Mouse (Mus musculus) right cerebral cortex, postnatal 10 days (tissue): ENCODE measurements around the gene Casz1.

Source experiments
- DNase-seq, 2 experiments: peaks; one replicate each; pipeline ENCODE4 v3.0.0; 2021; ENCODE audit warnings: low spot score in 2 of 2

Casz1 gene

DNA sequence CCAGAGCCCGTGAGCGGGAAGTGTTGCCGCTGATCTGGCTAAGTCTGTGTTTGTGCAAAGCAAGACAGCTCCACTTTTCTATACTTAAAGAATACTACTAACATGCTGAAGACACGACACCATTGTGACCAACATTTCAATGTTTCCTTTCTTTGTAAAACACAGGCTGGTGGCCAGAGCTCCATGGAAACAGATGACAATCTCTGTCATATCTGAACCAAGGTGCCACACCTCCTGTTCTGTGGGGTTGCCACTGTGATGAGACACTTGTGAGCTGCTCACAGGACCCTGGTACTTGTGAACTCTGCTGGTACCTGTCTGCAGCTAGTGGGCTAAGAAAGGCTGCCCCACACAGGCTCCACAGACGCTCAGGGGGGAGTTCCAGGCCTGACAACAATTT is 164.6 kb downstream of the Casz1 start:
- no peak for DNase-seq

DNA sequence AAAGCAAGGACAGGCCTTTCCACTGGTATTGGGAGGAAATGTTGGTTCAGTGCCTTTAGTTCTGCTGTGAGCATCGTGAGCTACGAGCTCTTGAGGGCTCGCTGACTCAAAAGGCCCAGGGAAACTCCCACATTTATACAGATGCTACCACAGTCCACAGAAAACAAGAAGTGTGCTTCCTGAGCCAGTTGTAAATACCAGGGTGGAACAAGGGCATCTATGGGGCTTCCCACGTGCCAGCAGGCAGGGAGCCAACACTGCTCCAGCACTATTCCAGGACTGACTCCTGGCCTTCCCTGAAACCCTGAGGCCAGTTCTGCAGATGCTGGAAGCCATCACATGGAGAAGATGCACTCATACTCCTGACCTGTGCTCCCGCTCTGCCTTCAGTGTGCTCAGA is 165.4 kb downstream of the Casz1 start:
- no peak for DNase-seq

DNA sequence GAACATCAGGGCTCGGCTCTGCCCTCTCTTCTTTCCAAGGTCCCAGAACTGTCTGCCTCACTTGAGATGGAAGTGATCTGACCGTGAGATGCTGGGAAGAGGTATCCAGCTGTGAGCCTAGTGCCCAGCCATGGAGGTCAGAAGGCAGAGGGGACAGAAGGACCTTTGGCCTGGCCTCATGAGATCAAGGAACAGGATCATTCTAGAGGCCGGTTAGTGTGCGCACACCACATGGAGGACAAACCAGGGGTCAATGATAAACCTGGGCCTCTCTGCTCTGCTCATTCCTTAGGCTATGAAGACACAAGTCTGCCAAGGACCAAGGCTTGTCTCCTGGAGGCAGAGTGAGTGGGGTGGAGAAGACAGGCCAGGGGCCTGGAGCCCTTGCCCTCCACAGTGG is 166.5 kb downstream of the Casz1 start:
- no peak for DNase-seq

DNA sequence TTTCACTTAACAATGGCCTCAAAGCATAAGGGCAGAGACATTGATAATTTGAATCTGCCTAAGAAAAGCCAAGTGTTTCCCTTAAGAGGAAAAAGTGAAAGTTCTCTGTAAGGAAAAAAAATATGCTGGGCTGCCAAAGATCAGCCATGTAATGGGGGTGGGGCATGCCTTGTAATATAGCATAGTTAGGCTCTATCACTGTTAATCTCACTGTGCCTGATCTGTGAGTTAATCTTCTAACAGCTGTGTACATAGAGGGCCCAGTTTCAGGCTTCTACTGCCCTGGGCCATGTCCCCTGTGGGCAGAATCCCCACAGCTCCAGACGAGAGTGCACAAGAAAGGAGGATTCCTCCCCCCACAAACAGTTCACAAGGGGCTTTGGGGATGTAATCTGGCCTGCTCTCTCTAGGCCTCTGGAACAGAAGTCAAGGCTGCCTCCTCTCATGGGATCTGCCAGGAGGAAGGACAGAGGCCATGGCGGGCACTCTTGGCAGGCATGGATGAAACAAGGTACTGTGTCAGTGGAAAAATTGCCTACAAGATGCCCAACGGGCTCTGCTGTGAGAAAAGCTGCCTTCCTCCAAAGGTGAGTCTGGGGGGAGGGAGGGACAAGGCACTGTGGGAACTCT is 167.5 kb downstream of the Casz1 start:
- DNase-seq: no peak

DNA sequence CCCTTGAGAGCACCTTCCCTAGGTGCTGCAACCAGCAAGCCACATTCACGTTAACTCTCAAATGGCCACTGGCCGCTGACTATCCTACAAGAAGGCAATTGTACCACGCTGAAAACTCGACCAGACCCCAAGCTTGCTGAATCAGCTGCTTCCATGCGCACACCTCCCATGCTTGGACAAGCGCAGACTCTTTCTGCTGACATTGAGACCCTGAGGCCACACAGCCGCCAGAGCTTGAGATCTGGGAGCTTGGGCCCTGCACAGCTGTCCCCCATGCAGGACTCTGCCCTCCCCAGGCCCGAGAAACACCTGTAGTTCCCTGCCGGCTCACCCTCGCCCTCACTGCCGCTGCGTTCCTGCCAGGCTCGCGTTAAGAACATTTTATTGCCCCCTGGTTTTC is 168.5 kb downstream of the Casz1 start:
- DNase-seq: no peak

DNA sequence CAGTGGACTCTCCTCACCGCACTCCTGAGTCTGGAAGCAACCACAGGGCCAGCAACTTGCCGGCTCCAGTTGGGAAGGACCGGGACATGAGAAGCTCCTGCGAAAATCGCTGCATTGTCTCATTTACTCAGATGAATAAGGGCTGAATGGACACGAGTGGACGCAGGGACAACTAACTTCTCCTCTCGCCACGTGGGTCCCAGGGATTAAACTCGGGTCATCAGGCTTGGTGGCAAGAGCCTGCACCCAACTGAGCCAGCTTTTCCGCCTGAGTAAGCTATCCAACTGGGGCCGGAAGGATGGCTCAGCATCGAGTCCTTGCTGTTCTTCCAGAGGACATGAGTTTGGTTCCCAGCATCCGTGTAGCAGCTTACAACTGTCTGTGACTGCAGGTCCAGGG is 169.2 kb downstream of the Casz1 start:
- no peak for DNase-seq

DNA sequence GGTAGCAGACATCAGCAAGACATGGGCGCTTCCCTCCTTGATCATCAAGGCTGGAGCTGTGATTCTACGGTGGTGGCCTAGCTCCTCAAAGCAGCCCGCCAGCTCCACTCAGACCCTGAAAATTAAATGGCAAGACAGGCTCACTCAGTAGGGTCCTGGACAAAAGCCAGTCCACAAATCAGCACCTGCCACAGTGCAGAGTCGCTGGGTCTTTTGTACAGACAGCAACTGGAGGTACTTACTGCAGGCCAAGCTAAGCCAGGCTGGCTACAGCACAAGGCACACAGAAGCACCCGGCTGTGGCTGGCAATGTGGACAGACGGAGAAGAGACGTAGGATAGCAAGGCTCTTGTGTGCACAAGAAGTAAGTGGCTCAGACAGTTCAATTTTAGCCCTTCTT is 170.6 kb downstream of the Casz1 start:
- DNase-seq: no peak

DNA sequence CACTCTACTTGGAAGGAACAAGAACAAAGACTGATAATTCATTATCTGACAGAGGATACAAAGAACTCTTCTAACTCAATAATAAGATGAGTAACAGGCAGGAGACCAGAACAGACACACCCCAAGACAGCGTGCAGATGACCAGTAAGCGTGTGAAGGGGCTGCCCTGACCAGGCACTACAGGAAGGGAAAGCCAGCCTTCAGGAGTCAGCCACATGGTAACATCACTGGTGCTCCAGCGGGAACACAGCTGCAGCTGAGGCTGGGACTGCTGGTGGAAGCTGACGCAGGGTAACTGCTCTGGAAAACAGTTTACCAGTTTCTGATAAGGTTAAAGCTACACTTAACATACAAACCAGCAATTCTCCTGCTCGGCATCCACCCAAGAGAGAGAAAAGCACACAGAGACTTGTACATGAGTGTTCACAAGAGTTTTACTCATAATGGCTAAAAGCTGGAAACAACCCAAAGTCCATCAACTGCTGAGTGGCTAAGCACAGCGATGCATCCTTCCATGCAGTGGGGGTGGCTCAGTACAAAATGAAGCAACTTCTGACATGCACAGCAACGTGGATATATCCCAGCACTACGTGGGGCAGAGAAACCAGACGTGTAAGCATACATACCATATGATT is 174.1 kb downstream of the Casz1 start:
- no peak for DNase-seq

DNA sequence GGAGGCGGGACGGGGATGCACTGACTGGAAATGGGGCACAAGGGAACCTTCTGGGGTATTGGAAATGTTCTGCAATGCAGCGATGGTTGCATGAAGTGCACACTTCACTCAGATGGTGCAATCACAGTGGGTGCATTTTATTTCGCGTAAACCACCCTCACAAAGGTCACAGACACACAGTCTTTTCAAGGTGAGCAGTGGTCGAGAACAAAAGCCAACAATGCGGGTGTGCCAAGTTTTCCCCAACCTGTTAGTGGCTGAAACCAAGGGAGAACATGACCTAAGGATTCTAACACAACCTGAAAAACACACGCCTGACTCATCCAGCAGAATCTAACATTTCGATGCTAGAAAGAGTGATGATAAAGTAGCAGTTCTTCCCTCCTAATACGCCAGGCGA is 174.7 kb downstream of the Casz1 start:
- no peak for DNase-seq

DNA sequence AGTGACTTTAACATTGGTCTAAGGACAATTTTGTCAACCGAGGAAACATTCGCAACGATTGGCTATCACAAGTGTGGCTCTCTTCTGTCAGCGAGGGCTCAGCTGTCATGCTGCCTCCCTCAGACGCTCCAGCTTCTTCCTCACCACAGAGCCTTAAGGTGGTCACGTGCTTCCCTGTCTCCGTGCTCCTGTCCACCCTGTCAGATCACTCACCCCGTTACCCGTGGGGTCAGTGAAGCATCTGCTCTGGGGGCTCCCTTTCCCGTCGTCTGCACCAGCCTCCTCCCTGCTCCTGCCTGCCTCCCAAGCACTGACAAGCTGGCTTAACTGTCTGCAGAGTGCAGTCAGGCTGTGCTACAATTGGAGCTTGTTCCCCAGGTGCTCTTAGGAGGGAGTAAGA is 175.6 kb downstream of the Casz1 start:
- DNase-seq: no peak

DNA sequence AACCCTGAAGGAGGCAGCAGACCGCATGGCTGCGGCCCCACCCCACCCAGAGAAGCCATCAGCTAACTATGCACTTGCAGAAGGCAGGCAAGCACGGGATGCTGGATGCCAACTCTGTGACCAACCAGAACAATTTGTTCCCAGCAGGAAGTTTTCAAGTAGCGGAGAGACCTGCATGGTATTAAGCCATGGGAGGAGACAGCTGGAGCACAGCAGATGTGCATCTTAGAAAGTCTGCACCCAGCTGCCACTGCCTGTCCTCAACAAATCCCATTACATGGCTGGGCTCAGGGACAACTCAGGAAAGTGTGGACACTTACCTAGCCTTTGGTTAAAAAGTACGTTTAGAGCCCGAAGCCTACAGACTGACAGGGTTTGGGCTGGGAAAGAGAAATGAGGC is 178.0 kb downstream of the Casz1 start:
- peak in 1 of 2 experiments; percentile 19 for DNase-seq

DNA sequence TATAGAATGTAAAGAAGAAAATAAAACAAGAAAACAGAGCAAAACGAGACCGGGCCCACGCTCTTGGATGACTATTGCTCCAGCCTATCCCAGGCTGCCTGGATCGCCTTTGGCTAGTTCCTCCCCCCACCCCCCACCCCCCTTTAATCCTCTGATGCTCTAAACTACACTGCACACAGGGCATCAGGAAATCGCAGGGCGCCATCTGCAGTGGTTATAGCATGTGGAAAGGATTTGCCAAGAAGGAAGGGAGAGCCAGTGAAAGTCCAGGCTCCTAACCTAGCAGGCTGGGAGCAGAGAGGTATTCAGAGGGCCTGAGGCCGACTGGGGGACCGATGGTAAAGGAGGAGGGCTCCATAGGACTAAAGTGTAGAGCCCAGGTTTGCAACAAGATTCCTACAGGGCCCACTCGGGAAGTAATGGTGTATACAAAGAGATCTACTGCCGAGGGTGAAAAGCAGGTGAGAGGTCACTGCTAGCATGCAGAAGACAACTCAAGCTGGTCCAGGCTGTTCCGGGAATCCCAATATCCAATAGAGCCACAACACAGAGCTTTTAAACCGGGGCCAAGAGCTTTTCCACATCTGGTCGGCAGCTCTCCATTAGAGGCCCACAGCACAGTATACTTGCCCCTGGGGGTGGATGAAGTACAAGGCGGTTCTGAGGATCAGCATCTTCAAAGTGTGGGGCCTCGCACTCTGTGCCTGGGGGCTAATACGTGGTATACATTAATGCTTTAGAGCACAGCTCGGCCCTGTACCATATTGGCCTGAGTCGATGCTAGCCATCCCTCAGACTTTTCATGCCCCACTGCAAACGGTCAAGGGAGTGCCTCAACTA is 180.7 kb downstream of the Casz1 start:
- no peak for DNase-seq

DNA sequence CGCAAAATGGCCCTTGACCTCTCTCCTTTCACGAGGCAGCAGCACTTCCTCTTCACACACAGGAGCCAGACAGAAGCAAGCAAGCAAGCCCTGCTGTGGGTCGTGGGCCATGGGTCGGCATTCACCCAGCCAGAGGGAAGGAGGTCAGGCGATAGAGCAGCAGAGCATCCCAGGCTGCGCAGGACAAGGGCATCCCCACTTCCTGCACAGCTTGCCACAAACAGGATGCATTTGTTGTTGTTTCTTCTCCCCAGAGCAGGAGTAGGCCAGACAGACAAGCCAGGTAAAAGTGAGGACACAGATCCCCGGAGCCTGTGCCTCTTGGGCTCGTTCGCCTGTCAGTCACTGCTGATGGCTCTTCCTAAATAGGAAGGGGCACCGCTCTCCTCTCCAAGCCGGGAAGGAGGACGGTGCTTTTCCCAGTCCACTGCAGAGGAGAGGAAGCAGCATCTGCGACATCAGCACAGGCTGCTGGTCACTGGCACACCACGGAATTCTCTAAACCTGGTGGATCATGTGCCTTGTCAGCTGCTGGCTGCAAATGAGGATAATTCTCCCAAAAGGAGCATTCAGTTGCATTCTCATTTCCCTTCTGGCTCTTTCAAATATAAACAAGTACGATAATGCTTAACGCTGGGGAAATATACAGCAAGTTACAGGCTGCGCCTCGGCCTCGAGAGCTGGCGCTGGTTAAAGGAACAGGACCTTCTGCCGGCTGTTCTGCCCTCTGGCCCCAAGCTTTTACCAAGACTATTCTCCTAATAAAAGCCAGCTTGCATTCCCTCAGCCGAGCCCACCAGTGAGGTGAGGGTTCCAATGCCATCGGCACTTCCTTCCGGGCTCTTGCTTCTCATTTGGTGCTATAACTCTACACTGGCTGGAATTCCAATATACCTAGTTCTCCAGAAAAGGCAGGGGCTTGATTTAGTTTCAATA is 181.6 kb downstream of the Casz1 start:
- DNase-seq: no peak

DNA sequence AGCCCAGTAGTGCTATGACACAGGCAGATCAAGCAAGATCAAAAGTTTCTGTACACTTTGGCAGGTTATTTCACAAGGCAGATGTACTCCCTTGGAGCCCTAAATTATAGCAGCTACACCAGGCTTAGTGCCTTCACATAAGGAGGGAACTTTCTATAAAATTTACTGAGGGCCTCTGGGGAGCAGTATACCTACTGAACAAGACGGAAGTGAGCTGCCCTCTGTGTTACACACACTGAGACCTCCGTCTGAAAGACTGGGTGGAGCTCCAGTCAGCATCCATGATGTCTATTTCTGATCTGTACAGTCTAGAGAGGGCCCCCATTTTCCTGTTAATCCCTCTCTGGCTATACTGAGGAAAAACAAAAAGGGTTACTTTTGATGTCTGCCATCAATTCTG is 185.8 kb downstream of the Casz1 start:
- no peak for DNase-seq

DNA sequence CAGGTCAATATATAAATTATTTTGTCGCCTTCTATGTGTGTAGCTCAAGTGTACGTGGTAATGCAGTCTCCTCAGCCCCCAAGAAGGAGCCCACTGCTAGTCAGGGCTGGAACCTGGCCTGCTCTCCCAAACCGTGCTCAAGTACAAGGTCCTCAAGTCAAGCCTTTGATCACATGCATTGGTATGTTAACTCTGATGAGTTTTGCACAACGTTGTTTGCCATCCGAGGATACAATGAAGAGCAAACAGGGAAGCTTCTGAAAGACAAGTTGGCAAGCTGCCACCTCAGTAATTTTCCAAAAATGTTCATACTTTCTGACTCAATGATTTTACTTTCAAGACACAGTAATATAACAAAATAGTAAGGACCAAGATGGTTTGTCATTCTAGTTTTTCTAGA is 189.7 kb downstream of the Casz1 start:
- no peak for DNase-seq

DNA sequence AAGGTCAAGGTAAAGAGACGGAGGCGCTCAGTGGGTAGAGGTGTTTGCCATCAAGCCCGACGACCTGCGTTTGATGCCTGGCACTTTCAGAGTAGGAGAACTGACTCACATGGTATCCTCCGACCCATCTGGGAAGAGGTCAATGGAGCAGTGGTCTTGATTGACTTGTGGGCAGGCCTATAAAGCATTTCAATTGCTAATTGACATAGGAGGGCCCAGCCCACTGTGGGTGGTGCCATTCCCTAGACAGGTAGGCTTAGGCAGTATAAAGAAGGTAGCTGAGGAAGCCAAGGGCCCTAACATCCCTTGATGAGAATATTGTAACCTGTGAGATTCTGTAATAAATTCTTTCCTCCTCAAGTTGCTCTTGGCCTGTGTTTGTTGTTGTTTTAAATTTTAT is 196.5 kb downstream of the Casz1 start:
- DNase-seq: no peak

DNA sequence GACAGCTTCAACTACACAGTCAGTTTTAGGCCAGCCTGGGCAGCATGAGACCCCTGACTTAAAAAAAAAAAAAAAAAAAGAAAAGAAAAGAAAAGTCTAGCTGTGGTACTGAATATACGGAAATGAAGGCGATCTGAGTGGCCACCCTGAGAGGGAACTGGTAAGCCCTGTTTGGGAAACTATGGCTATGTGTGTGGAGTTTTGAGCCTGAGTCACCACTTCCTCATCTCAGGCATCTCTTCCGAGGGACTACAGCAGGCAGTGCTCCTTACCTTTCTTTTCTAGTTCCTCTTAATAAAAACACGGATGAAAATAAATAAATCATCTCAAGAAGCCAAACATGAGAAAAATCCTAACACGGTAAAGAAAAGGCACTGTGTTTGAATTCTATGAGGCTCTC is 197.3 kb downstream of the Casz1 start:
- no peak for DNase-seq

DNA sequence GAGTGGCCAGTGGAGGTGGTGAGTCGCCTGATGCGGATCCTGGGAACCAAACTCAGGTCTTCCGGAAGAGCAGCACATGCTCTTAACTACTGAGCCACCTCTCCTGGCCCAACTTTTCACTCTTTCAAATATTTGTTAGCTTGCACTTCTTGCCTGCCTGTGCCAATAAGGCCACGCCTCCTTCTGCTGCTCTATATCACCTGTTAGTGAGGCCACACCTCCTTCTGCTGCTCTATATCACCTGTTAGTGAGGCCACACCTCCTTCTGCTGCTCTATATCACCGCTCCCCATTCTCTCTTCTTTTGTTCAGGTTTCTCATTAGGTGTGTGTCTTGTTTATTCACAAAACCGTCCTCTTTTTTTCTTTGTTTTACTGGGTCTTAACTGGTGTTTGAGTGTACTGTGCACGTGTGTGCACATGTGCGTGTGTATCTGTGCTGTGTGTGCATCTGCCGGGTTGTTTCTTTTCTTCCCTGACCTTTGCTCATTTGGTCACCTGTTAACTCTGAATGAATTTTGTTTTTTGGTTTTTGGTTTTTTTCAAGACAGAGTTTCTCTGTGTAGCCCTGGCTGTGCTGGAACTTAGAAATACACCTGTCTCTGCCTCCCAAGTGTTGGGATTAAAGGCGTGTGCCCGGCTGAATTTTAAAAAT is 198.3 kb downstream of the Casz1 start:
- no peak for DNase-seq
